In genomic region chr9:62438085-62438754, GRCm38 (mm10) we compare ENCODE assay signal across 8 mouse cellular contexts.
DNase-seq lines count a peak whose midpoint lies in the region; ATAC-seq and TF ChIP-seq lines count a peak whose summit lies in the region.

No protein-coding gene starts in this region.

- H3K79me2 ChIP-seq in myocyte (ENCODE audit: control insufficient read depth, insufficient read depth) = no peaks in the 10 kb centered on the region

- 63% methylated on average over 5 of the region's 5 CpGs for WGBS in kidney, embryonic 15.5 days
- 47% methylated on average over 5 of the region's 5 CpGs for WGBS in heart, postnatal 0 days

- TF ChIP-seq POLR2A in myocyte (IDR thresholded peaks at IDR 0.05; ENCODE audit: insufficient read length, low read depth) = no peak

- ATAC-seq in kidney, embryonic 15.5 days (replicated peaks; ENCODE audit: low FRiP score) = no peak
- no peak for ATAC-seq in heart, postnatal 0 days (ENCODE audit: insufficient read depth, low read depth)

- H3K4me2 ChIP-seq in kidney, embryonic 15.5 days = no peak overlapping the region
- H3K4me2 ChIP-seq in heart, postnatal 0 days (ENCODE audit: low read depth, low read length) = no peak overlapping the region
- peak overlapping the region; percentile 46 for H3K4me2 ChIP-seq in myocyte (ENCODE audit: low read depth)

- H3K4me3 ChIP-seq in kidney, embryonic 15.5 days (replicated peaks) = no peak overlapping the region
- no peak overlapping the region for H3K4me3 ChIP-seq in heart, postnatal 0 days (ENCODE audit: low read depth, low read length)
- H3K4me3 ChIP-seq in myocyte = no peak overlapping the region

- H3ac ChIP-seq in myocyte (ENCODE audit: control insufficient read depth, insufficient read length) = no peak overlapping the region

- H3K4me1 ChIP-seq in kidney, embryonic 15.5 days = peaks cover 28% of the 10 kb centered on the region
- H3K4me1 ChIP-seq in heart, postnatal 0 days (ENCODE audit: control insufficient read depth, insufficient read depth) = peaks cover 27% of the 10 kb centered on the region

- no peak for TF ChIP-seq CTCF in heart, postnatal 0 days (IDR thresholded peaks at IDR 0.05; ENCODE audit: low read depth)

- no peak; the same call in 1 of the 2 replicates for TF ChIP-seq EP300 in heart, postnatal 0 days (IDR thresholded peaks at IDR 0.05; ENCODE audit: low read depth)

- H3K9ac ChIP-seq in kidney, embryonic 15.5 days = no peak overlapping the region
- H3K9ac ChIP-seq in heart, postnatal 0 days (replicated peaks; ENCODE audit: low read depth, low read length) = peak overlapping the region; percentile 47

- DNase-seq in kidney, postnatal 4 days = no peak
- DNase-seq in cerebellum, postnatal 14 days = peak; percentile 50 to 65
- no peak for DNase-seq in heart, postnatal 0 days (ENCODE audit: low spot score)
- DNase-seq in Muller cell, postnatal 12 days (ENCODE audit: inconsistent ontology term) = no peak
- no peak for DNase-seq in ovary, postnatal 36 days (ENCODE audit: low spot score)
- DNase-seq in adrenal gland, postnatal 36 days = no peak

- no peaks in the 10 kb centered on the region for H3K9me3 ChIP-seq in kidney, embryonic 15.5 days (replicated peaks)
- H3K9me3 ChIP-seq in heart, postnatal 0 days (replicated peaks; ENCODE audit: control insufficient read depth, low read length) = no peaks in the 10 kb centered on the region

- H3K27ac ChIP-seq in kidney, embryonic 15.5 days = peak overlapping the region; percentile 56
- peak overlapping the region; percentile 97 for H3K27ac ChIP-seq in heart, postnatal 0 days (ENCODE audit: low read depth)

- no peaks in the 10 kb centered on the region for H3K36me3 ChIP-seq in kidney, embryonic 15.5 days
- no peaks in the 10 kb centered on the region for H3K36me3 ChIP-seq in heart, postnatal 0 days (replicated peaks; ENCODE audit: control insufficient read depth, insufficient read depth, low read length)
- no peaks in the 10 kb centered on the region for H3K36me3 ChIP-seq in myocyte (ENCODE audit: control insufficient read depth, insufficient read depth)

- H3K27me3 ChIP-seq in kidney, embryonic 15.5 days = no peaks in the 10 kb centered on the region
- H3K27me3 ChIP-seq in heart, postnatal 0 days (ENCODE audit: control insufficient read depth, insufficient read depth, low read length) = no peaks in the 10 kb centered on the region
- H3K27me3 ChIP-seq in myocyte (ENCODE audit: control insufficient read depth, insufficient read depth, insufficient read length) = no peaks in the 10 kb centered on the region

TF ChIP-seq in myocyte, 11 proteins besides CTCF, POLR2A, EP300 and RAD21:
- no peak for TF ChIP-seq POLR2AphosphoS2 (IDR thresholded peaks at IDR 0.05; ENCODE audit: insufficient read length, low read depth)
- no peak for TF ChIP-seq MAX (IDR thresholded peaks at IDR 0.05; ENCODE audit: low read depth)
- TF ChIP-seq E2F4 (IDR thresholded peaks at IDR 0.05; ENCODE audit: insufficient read depth) = no peak
- no peak for TF ChIP-seq MYOD1 (IDR thresholded peaks at IDR 0.05; ENCODE audit: control insufficient read depth in 1 of 3, insufficient read length in 2 of 3, low read depth in 2 of 3)
- no peak for TF ChIP-seq TCF3 (IDR thresholded peaks at IDR 0.05; ENCODE audit: insufficient read length, low read depth)
- TF ChIP-seq MYOG (IDR thresholded peaks at IDR 0.05; ENCODE audit: control insufficient read depth in 1 of 3, insufficient read depth in 1 of 3, insufficient read length in 2 of 3, low read depth in 2 of 3) = no peak
- no peak for TF ChIP-seq SRF (IDR thresholded peaks at IDR 0.05; ENCODE audit: control insufficient read depth, insufficient read length, low read depth)
- no peak for TF ChIP-seq USF1 (IDR thresholded peaks at IDR 0.05; ENCODE audit: low read depth)
- no peak for TF ChIP-seq TCF12 (IDR thresholded peaks at IDR 0.05; ENCODE audit: insufficient read depth, poor library complexity, severe bottlenecking)

Comparison
In these comparisons a context has a peak if more than half of its experiments do, and no peak if none do; other contexts are left out.
1. DNase-seq: peak in cerebellum, postnatal 14 days (2 of 2); none in kidney, postnatal 4 days (0 of 2), heart, postnatal 0 days (single experiment), Muller cell, postnatal 12 days (single experiment), ovary, postnatal 36 days (single experiment) and adrenal gland, postnatal 36 days (0 of 2).